Mouse (Mus musculus) spleen, adult 2 months (tissue): ENCODE measurements around the gene Gm20388. TPM values are rescaled to one million over a fixed set of nuclear protein-coding genes. Genes with fewer than 3 reads are reported as not detected.

Source experiments
- DNase-seq, 2 experiments: peaks; one replicate each; pipeline versions ENCODE4 v3.0.0 to v3.0.0-alpha.2; 2012 to 2021; ENCODE audit warnings: low spot score in 2 of 2, low read depth in 1 of 2
- H3K27ac ChIP-seq: fragments of 200-500 bp; 2 replicates; pipeline ENCODE4 v1.5.1; 2012; ENCODE audit warnings: low read length, inconsistent platforms; ENCODE audit not compliant: insufficient read depth
- H3K27me3 ChIP-seq: fragments of 200-500 bp; 2 replicates; pipeline ENCODE4 v1.6.1; 2012; ENCODE audit warnings: mild to moderate bottlenecking, moderate library complexity, low read length, inconsistent platforms; ENCODE audit not compliant: control insufficient read depth, insufficient read depth
- H3K36me3 ChIP-seq: fragments of 200-500 bp; 2 replicates; pipeline ENCODE4 v1.6.1; 2012; ENCODE audit warnings: mild to moderate bottlenecking, low read length, inconsistent platforms; ENCODE audit not compliant: control insufficient read depth, insufficient read depth
- H3K4me1 ChIP-seq: fragments of 200-500 bp; 2 replicates; pipeline ENCODE4 v1.6.1; 2011; ENCODE audit warnings: inconsistent platforms; ENCODE audit not compliant: control insufficient read depth, insufficient read depth, insufficient read length
- H3K4me3 ChIP-seq: fragments of 200-500 bp; 2 replicates; pipeline ENCODE4 v1.5.1; 2011; ENCODE audit warnings: mild to moderate bottlenecking, inconsistent platforms; ENCODE audit not compliant: insufficient read depth, insufficient read length; ENCODE audit errors: extremely low read depth
- CTCF ChIP-seq: fragments of 200-500 bp; IDR thresholded peaks from 2 replicates; pipeline ENCODE4 v1.5.1; 2011; ENCODE audit warnings: mild to moderate bottlenecking, inconsistent platforms; ENCODE audit not compliant: insufficient read depth, insufficient read length, insufficient replicate concordance; ENCODE audit errors: extremely low read depth
- POLR2A ChIP-seq: fragments of 200-500 bp; IDR thresholded peaks from 2 replicates; pipeline ENCODE4 v1.6.1; 2011; ENCODE audit warnings: low read depth, low read length, inconsistent platforms
- WGBS: fragments of 180-500 bp; shearing (Covaris S2); methylation state at CpG from one replicate; pipeline ENCODE4 v1.1.7; 2018; 5-methylcytosine and 5-hydroxymethylcytosine counted together
- polyA plus RNA-seq: library from polyadenylated mRNA; depleted of rRNA; stranded (reverse); fragments of >200 nt; gene quantifications from 2 replicates; pipeline ENCODE4 v1.2.3, GENCODE M21; 2012

Gene Gm20388
- polyA plus RNA-seq, 1 experiment: 26.1 TPM

DNA sequence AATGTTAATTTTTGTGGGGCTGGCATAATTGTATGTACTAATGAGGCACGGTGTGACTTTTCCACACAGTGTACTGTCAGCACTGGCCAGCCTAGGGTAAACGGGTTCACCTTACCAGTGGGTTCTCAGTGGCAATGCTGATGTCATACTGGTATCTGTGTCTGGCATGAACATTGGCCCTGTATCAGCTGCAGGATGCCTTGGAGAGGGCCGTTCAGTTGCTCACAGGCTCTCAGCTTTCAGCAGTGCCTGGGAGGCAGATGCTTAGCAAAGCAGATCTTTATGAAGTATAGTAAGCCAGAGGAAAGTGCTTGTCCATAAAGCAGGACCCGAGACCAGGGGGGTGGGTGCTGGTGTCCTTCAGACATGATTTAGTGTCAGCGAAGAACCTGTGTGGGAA lies 2055.5 kb downstream of the Gm20388 start:
- Histone ChIP-seq H3K4me1 (peaks cover 3% of the 10 kb centered on the region; the same call in 1 of the 2 replicates), H3K27me3 (no peaks in the 10 kb centered on the region), H3K4me3 (no peak overlapping the region), H3K36me3 (no peaks in the 10 kb centered on the region), H3K27ac (no peak overlapping the region)
- WGBS: 93% methylated on average over 5 of the region's 5 CpGs
- TF ChIP-seq POLR2A: no peak
- no peak for TF ChIP-seq CTCF
- DNase-seq: no peak

- Histone ChIP-seq H3K36me3 (no peaks in the 10 kb centered on the region), H3K27me3 (no peaks in the 10 kb centered on the region), H3K4me3 (no peak overlapping the region), H3K4me1 (peaks cover 3% of the 10 kb centered on the region; the same call in 1 of the 2 replicates), H3K27ac (no peak overlapping the region)
- WGBS: 90% methylated on average over 7 of the region's 7 CpGs
- TF ChIP-seq POLR2A (no peak), CTCF (no peak)
- no peak for DNase-seq
Observed at GRCm38 (mm10) chr8:121966714-121967448, 2056.2 kb downstream of the Gm20388 start.

DNA sequence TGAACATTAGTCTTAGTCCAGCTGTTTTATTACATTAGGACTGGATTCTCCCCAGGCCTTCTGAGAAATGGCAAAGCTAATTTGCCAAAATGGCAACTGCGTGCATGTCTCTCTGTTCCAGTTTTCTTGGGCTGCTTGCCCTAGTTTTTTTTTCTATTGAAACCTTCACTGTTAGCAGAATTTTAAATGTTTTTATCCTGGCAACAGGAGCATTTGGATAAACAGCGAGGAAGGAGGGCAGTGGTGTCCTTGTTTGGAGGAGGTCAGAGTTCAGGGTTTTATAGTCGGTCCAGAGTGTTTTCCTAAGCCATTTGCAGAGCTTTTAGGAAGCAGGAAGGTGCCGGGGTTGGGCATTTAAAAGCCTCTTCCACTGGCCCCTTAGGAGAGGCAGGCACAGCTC lies 2057.3 kb downstream of the Gm20388 start:
- WGBS: 86% methylated on average over 4 of the region's 4 CpGs
- Histone ChIP-seq H3K4me3 (no peak overlapping the region), H3K36me3 (no peaks in the 10 kb centered on the region), H3K27me3 (no peaks in the 10 kb centered on the region), H3K27ac (no peak overlapping the region), H3K4me1 (peaks cover 3% of the 10 kb centered on the region; the same call in 1 of the 2 replicates)
- no peak for DNase-seq
- TF ChIP-seq POLR2A (no peak), CTCF (no peak)

DNA sequence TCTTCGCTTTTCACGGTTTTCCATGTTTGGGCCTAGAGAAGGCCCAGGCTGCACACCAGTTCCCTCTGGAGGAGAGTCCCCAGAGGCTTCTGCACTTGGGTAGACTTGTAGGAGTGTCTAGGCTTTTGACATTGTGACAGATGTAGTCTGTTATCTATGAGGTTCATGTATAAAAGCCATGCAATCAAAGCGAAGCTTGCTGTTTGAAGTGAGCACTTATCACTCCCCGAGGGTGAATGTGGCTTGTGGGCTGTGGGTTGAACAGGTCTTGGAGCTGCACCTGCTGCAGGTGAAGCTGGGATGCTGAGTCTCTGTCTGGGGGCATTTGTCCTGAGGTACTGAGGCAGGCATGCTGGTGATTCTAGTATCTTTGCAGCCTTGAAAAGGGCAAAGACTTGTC lies 2057.9 kb downstream of the Gm20388 start:
- no peaks in the 10 kb centered on the region for H3K27me3 ChIP-seq
- TF ChIP-seq POLR2A: no peak
- H3K36me3 ChIP-seq: no peaks in the 10 kb centered on the region
- WGBS: 49% methylated on average over 4 of the region's 4 CpGs
- H3K27ac ChIP-seq: no peak overlapping the region
- H3K4me3 ChIP-seq: no peak overlapping the region
- no peak for DNase-seq
- H3K4me1 ChIP-seq: peaks cover 3% of the 10 kb centered on the region; the same call in 1 of the 2 replicates

DNA sequence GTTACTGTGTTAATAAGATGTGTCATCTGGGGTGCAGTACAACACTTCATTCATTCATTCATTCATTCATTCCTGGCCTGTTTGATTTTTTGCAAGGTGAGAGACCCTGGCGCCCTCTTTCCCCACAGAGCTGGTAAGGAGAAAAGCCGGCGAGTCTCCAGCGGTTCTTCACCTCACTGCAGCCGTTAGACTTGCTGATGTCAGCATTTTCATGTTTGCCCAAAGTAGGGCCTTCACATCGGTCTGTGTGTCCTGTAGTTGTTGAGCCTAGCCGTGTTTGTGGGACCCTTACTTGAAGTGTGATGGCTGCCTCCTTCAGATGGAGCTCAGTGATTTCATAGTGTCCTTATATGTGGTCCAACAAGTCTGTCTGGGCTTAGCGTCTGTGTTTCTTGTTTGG lies 2059.6 kb downstream of the Gm20388 start:
- Histone ChIP-seq H3K4me1 (peaks cover 3% of the 10 kb centered on the region; the same call in 1 of the 2 replicates), H3K36me3 (peaks cover 7% of the 10 kb centered on the region), H3K27ac (no peak overlapping the region), H3K4me3 (no peak overlapping the region), H3K27me3 (no peaks in the 10 kb centered on the region)
- TF ChIP-seq CTCF (no peak), POLR2A (no peak)
- 96% methylated on average over 8 of the region's 8 CpGs for WGBS
- no peak for DNase-seq

- 49% methylated on average over 17 of the region's 17 CpGs for WGBS
- H3K27ac ChIP-seq: no peak overlapping the region
- DNase-seq: no peak
- TF ChIP-seq CTCF: no peak
- TF ChIP-seq POLR2A: no peak
- peaks cover 20% of the 10 kb centered on the region for H3K36me3 ChIP-seq
- no peak overlapping the region for H3K4me3 ChIP-seq
- no peaks in the 10 kb centered on the region for H3K27me3 ChIP-seq
- peaks cover 3% of the 10 kb centered on the region; the same call in 1 of the 2 replicates for H3K4me1 ChIP-seq
Observed at GRCm38 (mm10) chr8:121971488-121972058, 2060.9 kb downstream of the Gm20388 start.

- 97% methylated on average over 28 of the region's 28 CpGs for WGBS
- no peak for DNase-seq
- TF ChIP-seq CTCF: no peak
- no peak for TF ChIP-seq POLR2A
- Histone ChIP-seq H3K27ac (no peak overlapping the region), H3K4me1 (no peaks in the 10 kb centered on the region; the same call in 1 of the 2 replicates), H3K36me3 (peaks cover 31% of the 10 kb centered on the region), H3K27me3 (no peaks in the 10 kb centered on the region), H3K4me3 (no peak overlapping the region)
Observed at GRCm38 (mm10) chr8:121973906-121974305, 2063.3 kb downstream of the Gm20388 start.
